Mouse (Mus musculus): ENCODE measurements around the gene Vmn1r3.
"Not testable (repeated sequence)": the region's sequence is repeated elsewhere in the genome, so short reads cannot be mapped to it uniquely, and the experiment has no call there.

Vmn1r3 gene

GRCm38 (mm10) chr4:3185258-3185657 is at the start of gene Vmn1r3:
Gene Vmn1r3 (minus strand): TSS chr4:3185358.
- not testable (repeated sequence) for ATAC-seq (ENCODE audit: low TSS enrichment)

- peak; percentile 89 for ATAC-seq (ENCODE audit: low TSS enrichment)
Observed at GRCm38 (mm10) chr4:3232053-3232452, 46.9 kb upstream of the Vmn1r3 start.

GRCm38 (mm10) chr4:3230908-3231684 is 45.9 kb upstream of the Vmn1r3 start:
- ATAC-seq (ENCODE audit: low TSS enrichment), result 0 out of 2 replicates have a peak, but pooled peaks have one; percentile 56

- ATAC-seq (ENCODE audit: low TSS enrichment), result no peak
Observed at GRCm38 (mm10) chr4:3229532-3229931, 44.4 kb upstream of the Vmn1r3 start.

GRCm38 (mm10) chr4:3228476-3228875 is 43.3 kb upstream of the Vmn1r3 start:
- no peak for ATAC-seq (ENCODE audit: low TSS enrichment)

- no peak for ATAC-seq (ENCODE audit: low TSS enrichment)
Observed at GRCm38 (mm10) chr4:3227751-3228150, 42.6 kb upstream of the Vmn1r3 start.

GRCm38 (mm10) chr4:3226488-3226887 is 41.3 kb upstream of the Vmn1r3 start:
- ATAC-seq (ENCODE audit: low TSS enrichment), result no peak

GRCm38 (mm10) chr4:3225416-3225815 is 40.3 kb upstream of the Vmn1r3 start:
- not testable (repeated sequence) for ATAC-seq (ENCODE audit: low TSS enrichment)

- not testable (repeated sequence) for ATAC-seq (ENCODE audit: low TSS enrichment)
Observed at GRCm38 (mm10) chr4:3224848-3225247, 39.7 kb upstream of the Vmn1r3 start.

GRCm38 (mm10) chr4:3223483-3224209 is 38.5 kb upstream of the Vmn1r3 start:
- ATAC-seq (ENCODE audit: low TSS enrichment), result not testable (repeated sequence)

- not testable (repeated sequence) for ATAC-seq (ENCODE audit: low TSS enrichment)
Observed at GRCm38 (mm10) chr4:3216382-3216781, 31.2 kb upstream of the Vmn1r3 start.

- ATAC-seq (ENCODE audit: low TSS enrichment), result not testable (repeated sequence)
Observed at GRCm38 (mm10) chr4:3213349-3213748, 28.2 kb upstream of the Vmn1r3 start.

- ATAC-seq (ENCODE audit: low TSS enrichment), result not testable (repeated sequence)
Observed at GRCm38 (mm10) chr4:3209643-3210217, 24.6 kb upstream of the Vmn1r3 start.

- not testable (repeated sequence) for ATAC-seq (ENCODE audit: low TSS enrichment)
Observed at GRCm38 (mm10) chr4:3176746-3177490, 8.2 kb downstream of the Vmn1r3 start.

GRCm38 (mm10) chr4:3176195-3176594 is 9.0 kb downstream of the Vmn1r3 start:
- not testable (repeated sequence) for ATAC-seq (ENCODE audit: low TSS enrichment)

GRCm38 (mm10) chr4:3175756-3176155 is 9.4 kb downstream of the Vmn1r3 start:
- ATAC-seq (ENCODE audit: low TSS enrichment), result not testable (repeated sequence)

GRCm38 (mm10) chr4:3174586-3174985 is 10.6 kb downstream of the Vmn1r3 start:
- not testable (repeated sequence) for ATAC-seq (ENCODE audit: low TSS enrichment)

- ATAC-seq (ENCODE audit: low TSS enrichment), result not testable (repeated sequence)
Observed at GRCm38 (mm10) chr4:3167020-3167419, 18.1 kb downstream of the Vmn1r3 start, which contains the start of gene Vmn1r2. Gene Vmn1r2 (plus strand): TSS chr4:3167320.

- no peak for ATAC-seq (ENCODE audit: low TSS enrichment)
Observed at GRCm38 (mm10) chr4:3165046-3165445, 20.1 kb downstream of the Vmn1r3 start.

GRCm38 (mm10) chr4:3164429-3164828 is 20.7 kb downstream of the Vmn1r3 start:
- ATAC-seq (ENCODE audit: low TSS enrichment), result not testable (repeated sequence)

- ATAC-seq (ENCODE audit: low TSS enrichment), result not testable (repeated sequence)
Observed at GRCm38 (mm10) chr4:3153320-3153719, 31.8 kb downstream of the Vmn1r3 start.

- not testable (repeated sequence) for ATAC-seq (ENCODE audit: low TSS enrichment)
Observed at GRCm38 (mm10) chr4:3147926-3148325, 37.2 kb downstream of the Vmn1r3 start.

Data from frontal cortex, adult (tissue).